Mouse (Mus musculus): ENCODE measurements around the gene Vac14.
"Not testable (repeated sequence)": the region's sequence is repeated elsewhere in the genome, so short reads cannot be mapped to it uniquely, and the experiment has no call there.

Vac14 gene

GRCm38 (mm10) chr8:110648577-110648976 lies 30.2 kb downstream of the Vac14 start:
- DNase-seq (ENCODE audit: low spot score in 2 of 2): no peak

- DNase-seq (ENCODE audit: low spot score in 2 of 2): no peak
Measured at GRCm38 (mm10) chr8:110649286-110649685, 30.9 kb downstream of the Vac14 start.

DNA sequence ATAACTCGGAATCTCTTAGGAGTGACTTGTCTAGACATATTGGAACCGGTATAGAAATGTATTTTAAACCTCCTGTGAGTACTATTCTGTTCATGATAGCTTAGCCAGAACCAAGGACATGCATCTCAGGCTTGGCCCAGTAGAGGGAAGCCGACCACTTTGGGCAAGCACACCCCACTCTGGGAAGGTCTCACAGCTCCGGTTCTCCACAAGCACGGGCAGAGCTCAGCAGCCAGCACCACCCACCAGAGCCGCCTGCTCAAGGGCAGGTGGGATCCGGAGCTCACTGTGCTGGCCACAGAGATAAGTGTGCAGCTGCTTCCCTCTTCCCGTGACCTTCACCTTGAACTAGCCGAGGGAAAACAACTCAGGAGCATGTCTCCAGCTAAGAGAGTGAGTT lies 32.5 kb downstream of the Vac14 start:
- DNase-seq (ENCODE audit: low spot score in 2 of 2): no peak

DNA sequence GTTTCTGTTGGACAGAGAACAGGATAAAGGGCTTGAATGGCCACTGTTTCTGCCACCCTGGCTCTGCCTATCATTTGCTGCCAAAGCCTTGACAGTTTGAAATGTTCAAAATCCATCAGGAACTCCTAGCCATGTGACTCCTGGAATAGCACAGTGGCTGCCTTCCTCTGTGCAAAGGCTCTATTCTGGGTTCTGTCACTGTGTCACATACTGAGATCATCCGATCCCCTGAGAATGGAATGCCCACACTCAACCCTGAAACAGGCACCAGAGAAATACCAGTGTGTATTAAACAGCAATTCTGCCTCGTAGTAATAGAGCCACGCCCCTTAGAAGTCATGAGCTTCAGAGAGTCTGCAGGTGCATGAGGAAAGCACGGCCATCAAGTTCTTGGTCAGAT lies 33.5 kb downstream of the Vac14 start:
- DNase-seq (ENCODE audit: low spot score in 2 of 2): no peak

GRCm38 (mm10) chr8:110654075-110655060 lies 36.0 kb downstream of the Vac14 start:
- no peak for DNase-seq (ENCODE audit: low spot score in 2 of 2)

GRCm38 (mm10) chr8:110655827-110656226 lies 37.4 kb downstream of the Vac14 start:
- no peak for DNase-seq (ENCODE audit: low spot score in 2 of 2)

GRCm38 (mm10) chr8:110657661-110658060 lies 39.3 kb downstream of the Vac14 start:
- no peak for DNase-seq (ENCODE audit: low spot score in 2 of 2)

- no peak for DNase-seq (ENCODE audit: low spot score in 2 of 2)
Measured at GRCm38 (mm10) chr8:110660121-110660520, 41.7 kb downstream of the Vac14 start.

- no peak for DNase-seq (ENCODE audit: low spot score in 2 of 2)
Measured at GRCm38 (mm10) chr8:110662545-110662944, 44.2 kb downstream of the Vac14 start.

DNA sequence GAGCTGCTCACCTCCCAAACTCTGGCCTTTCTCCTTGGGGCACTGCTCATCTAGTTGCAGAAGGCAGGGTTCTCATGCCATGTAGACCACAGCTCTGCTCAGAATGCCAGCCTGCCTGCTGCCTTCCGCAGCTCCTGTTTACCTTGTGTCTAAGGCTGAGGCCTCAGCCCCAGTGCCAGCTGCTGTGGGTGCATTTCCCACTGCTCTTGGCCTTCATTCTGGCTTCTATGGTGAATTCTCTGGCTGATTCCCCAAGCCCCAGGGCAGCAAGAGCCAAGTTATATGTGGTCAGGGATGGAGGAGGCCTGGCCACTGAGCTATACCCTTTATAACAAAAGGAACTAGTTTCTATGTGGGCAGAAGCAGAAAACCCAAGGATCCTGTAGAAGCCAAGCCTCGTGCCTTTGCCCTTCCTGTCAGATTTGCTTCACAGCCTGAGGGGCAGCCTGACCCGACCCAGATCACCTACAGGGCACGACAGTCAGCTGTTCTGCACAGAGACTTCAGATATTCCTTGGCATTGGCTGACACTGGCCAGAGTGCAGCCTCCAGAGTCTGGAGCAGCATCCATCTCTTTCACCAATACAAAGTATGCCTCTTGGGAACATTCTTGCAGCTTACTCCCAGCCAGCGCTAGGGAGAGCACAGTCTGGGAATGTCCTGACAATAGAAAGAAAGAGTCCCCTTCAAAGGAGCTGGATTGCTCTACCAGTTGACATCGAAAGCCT lies 44.8 kb downstream of the Vac14 start:
- DNase-seq (ENCODE audit: low spot score in 2 of 2): no peak

GRCm38 (mm10) chr8:110664202-110664896 lies 46.0 kb downstream of the Vac14 start:
- DNase-seq (ENCODE audit: low spot score in 2 of 2): peak; percentile 54 to 74

DNA sequence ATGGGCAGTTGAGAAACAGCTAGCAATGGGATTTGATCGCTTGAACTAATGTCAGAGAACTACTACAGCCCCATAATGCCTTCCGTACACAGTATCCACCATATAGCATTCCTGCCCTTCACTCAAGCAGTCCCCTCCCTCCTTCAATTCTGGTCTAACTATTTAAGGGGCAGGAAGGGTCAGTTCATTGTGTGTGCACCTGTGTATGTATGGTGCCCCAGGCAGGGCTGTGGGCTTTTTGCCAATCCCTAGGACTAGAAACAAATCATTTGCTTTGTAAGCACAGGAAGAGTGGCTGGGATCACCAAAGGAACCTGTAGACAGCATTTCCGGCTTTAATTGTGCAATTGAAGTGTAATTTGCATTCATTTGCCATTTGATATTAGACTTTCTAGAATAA lies 46.6 kb downstream of the Vac14 start:
- no peak for DNase-seq (ENCODE audit: low spot score in 2 of 2)

DNA sequence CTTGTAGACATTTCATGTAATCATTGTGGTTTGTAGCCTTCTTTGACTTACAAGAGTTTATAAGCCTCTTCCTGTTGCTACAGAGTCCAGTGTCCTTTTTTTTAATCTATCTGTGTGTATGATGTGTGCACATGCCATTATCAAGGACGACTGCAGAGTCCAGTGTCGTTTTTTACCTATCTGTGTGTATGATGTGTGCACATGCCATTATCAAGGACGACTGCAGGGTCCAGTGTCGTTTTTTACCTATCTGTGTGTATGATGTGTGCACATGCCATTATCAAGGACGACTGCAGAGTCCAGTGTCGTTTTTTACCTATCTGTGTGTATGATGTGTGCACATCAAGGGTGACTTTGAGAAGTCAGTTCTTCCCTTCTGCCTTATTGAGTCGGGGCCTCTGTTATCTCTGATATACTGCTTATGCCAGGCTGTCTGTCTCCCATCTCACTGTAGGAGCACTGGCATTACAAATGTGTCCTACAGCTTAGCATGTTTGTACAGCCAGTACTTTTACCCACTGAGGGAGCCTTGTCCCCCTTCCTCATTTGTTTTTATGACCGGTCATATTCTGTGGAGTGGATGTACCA lies 49.3 kb downstream of the Vac14 start:
- DNase-seq (ENCODE audit: low spot score in 2 of 2): not testable (repeated sequence)

DNA sequence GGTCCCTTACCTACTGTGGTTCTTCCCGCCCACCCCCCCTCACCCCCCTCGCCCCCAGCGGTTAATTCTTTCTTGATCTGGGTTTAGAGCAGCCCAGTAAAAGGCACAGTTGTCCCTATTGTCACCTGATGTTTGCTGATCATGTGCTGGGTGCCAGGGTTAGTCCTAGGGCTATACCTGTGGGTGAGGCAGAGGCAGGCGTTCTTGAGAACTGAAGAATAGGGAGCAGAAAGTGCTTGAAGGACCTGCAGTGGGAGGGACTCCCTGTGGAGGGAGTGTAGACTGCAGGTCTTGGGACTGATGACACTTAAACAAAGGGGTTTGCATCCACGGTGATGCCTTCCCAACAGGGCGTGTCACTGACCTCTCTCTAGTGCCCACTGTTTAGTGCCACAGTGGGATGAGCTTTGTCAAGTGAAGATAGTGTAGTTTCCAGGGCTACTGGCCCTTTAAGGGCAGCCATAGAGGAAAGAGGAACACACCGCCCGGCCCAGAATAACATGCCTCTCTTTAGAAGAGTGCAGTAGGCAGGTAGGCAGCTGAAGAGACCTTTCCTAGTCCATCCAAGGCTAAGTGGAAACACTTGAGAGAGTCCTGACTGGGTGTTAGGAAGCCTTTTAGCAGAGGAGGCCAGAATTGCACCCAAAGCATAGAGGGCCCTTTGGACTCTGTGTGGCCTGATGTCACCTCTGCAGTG lies 51.7 kb downstream of the Vac14 start:
- DNase-seq (ENCODE audit: low spot score in 2 of 2): no peak

GRCm38 (mm10) chr8:110671309-110671708 lies 52.9 kb downstream of the Vac14 start:
- DNase-seq (ENCODE audit: low spot score in 2 of 2): peak; percentile 38 to 66

- no peak for DNase-seq (ENCODE audit: low spot score in 2 of 2)
Measured at GRCm38 (mm10) chr8:110672133-110672532, 53.7 kb downstream of the Vac14 start.

DNA sequence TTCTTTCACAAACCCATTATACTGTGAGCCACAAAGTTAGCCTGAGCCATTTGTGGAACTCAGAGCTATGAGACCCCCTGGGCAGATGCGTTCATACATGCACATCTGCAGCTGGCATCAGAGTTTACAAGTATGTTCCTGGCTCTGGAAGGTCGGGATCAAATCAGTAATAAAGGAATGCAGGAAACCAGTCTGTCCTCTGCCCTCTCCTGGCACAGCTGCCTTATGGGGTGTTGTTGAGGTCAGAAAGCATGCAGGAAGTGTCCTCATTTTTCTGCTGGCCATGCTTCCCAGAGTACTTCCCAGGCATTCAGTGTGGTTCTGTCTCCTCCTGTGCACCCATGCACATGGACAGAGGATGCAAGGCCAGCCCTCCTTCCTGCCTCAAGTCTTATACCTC lies 54.8 kb downstream of the Vac14 start:
- DNase-seq (ENCODE audit: low spot score in 2 of 2): no peak

DNA sequence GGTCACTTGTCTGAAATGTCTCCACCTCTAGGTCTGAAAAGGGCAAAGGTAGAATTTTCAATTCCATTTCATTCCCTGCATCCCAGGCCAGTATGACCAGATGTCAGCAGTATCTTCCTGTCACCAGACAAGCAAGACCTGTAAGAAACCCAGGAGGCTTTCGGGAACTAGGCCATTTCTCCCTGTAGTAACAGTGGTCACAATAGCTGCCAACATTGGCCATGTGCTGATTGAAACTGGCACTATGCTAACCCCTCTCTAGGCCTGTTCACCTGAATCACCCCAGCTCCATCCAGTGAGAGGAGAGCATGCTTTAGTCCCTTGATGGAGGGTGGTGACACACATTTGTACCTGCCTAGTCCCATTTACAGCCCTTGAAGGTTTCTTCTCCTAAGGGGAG lies 56.2 kb downstream of the Vac14 start:
- DNase-seq (ENCODE audit: low spot score in 2 of 2): no peak

DNA sequence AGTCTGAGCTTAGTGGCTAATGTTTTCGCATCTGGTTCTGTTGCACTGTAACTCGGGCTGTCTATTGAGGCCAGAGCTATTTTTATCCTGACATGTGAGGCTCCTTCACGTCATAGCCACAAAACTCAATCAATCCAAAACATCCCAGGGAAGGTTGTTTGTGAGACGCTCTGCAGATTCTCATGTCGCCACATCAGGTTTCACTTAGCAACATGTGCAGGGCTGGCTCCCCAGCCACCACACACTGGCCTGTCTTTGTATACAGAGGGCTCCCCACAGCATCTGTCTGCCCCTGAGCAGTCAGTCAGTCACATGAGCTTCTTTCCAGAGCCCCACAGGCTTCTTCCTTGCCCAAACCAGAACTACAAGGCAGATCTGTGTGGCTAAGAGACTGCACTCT lies 58.3 kb downstream of the Vac14 start:
- DNase-seq (ENCODE audit: low spot score in 2 of 2): no peak

- DNase-seq (ENCODE audit: low spot score in 2 of 2): no peak
Measured at GRCm38 (mm10) chr8:110677174-110677660, 58.8 kb downstream of the Vac14 start.

DNA sequence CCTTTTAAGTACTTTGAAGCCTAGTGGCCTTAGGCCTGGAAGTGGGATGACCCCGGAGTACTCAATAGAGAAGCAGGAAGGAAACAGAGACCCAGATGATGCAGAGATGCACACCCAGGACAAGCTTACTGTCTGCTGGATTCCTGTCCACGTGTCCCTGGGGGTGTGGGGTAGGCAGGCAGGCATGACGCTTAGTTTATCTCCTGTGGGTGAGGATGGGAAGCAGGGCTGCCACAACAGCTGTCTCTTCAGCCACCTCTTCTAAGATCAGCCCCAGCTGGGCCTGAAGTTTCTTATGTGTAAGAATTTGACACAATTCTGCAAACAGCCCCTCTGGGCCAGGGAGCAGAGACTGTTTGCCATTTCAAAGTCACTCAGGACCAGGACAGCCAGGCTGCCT lies 60.6 kb downstream of the Vac14 start:
- DNase-seq (ENCODE audit: low spot score in 2 of 2): no peak

Measured in frontal cortex, postnatal 36 days (tissue).